Mouse (Mus musculus) brown adipose tissue, adult 24 weeks (tissue): ENCODE results near the gene Syf2. TPM values are rescaled to one million over a fixed set of nuclear protein-coding genes. Genes with fewer than 3 reads are reported as not detected.
"Not testable (repeated sequence)": the region's sequence is repeated elsewhere in the genome, so short reads cannot be mapped to it uniquely, and the experiment has no call there.

Source experiments
- H3K27ac ChIP-seq: fragments of 200-500 bp; replicated peaks from 2 replicates; pipeline ENCODE4 v1.5.1; 2012; ENCODE audit warnings: low read depth, mild to moderate bottlenecking, low read length
- H3K4me1 ChIP-seq: fragments of 200-500 bp; 2 replicates; pipeline ENCODE4 v1.6.1; 2012; ENCODE audit warnings: low read length, mixed read lengths; ENCODE audit not compliant: control insufficient read depth, insufficient read depth, insufficient read length
- H3K4me3 ChIP-seq: fragments of 200-500 bp; 2 replicates; pipeline ENCODE4 v1.5.1; 2012; ENCODE audit warnings: low read depth, mild to moderate bottlenecking, low read length, moderate library complexity; ENCODE audit not compliant: insufficient read depth
- polyA plus RNA-seq: library from polyadenylated mRNA; stranded (reverse); fragments of >200 nt; gene quantifications from 2 replicates; pipeline ENCODE4 v1.2.4, GENCODE M21; 2012; ENCODE audit not compliant: missing spikeins, insufficient read depth, insufficient read length

Gene Syf2
- polyA plus RNA-seq = 71.8 and 75.9 TPM in 2 replicates

GRCm38 (mm10) chr4:134930684-134931481 is at the start of gene Syf2:
Gene Syf2, plus strand, starts transcription at chr4:134930898.
- Histone ChIP-seq H3K27ac (peak within 1 kb of the TSS; percentile 65), H3K4me1 (0 out of 2 replicates have a peak, but pooled peaks cover 2% of the 10 kb centered on the region)

GRCm38 (mm10) chr4:134883266-134883665 is 47.4 kb upstream of the Syf2 start:
- Histone ChIP-seq H3K27ac (no peak overlapping the region), H3K4me3 (no peak overlapping the region), H3K4me1 (no peaks in the 10 kb centered on the region; the same call in 1 of the 2 replicates)

More at GRCm38 (mm10) chr4:134930684-134931481, at the start of gene Syf2:
- H3K4me3 ChIP-seq = peak within 1 kb of the TSS; percentile 84

DNA sequence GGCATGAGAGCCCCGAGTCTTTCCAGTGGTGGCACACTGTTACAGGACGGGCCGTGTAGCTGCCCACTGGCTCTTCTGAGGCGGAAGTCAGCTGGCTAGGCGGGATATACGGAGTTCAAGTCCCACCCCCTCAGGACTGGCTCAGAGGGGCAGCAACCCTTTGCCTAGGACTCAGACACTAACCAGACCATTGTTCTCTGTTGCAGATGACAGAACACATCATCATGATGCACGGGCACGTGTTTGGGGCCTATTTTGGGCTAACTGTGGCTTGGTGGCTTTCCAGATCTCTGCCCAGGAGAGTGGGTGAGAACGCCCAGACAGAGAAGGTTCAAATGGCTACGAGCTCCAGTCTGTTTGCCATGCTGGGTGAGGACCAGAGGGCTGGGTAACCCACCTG is 46.9 kb upstream of the Syf2 start:
- H3K27ac ChIP-seq = no peak overlapping the region
- no peaks in the 10 kb centered on the region; the same call in 1 of the 2 replicates for H3K4me1 ChIP-seq
- no peak overlapping the region for H3K4me3 ChIP-seq

GRCm38 (mm10) chr4:134884364-134884763 is 46.3 kb upstream of the Syf2 start:
- Histone ChIP-seq H3K4me3 (no peak overlapping the region), H3K4me1 (no peaks in the 10 kb centered on the region; the same call in 1 of the 2 replicates), H3K27ac (no peak overlapping the region)

DNA sequence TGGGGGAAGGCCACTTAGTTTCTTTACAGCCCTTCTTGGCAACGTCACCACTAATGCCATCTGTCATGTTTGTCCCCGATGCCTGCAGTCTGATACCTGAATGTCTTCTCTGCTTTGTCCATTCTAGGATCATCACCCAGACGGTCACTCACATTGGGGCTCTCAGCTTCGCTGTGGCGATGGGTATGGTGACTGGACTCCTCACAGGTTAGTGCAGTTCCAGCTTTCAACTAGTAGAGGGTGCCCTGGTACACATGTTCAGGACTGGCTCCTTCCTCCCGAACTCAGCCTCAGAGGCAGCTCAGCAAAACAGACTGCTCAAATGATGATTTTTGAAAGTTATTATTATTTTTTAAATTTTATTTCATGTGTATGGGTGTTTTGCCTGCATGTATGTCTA is 38.6 kb upstream of the Syf2 start:
- H3K4me1 ChIP-seq = no peaks in the 10 kb centered on the region
- no peak overlapping the region for H3K4me3 ChIP-seq
- H3K27ac ChIP-seq = no peak overlapping the region

- Histone ChIP-seq H3K4me3 (no peak overlapping the region), H3K27ac (no peak overlapping the region), H3K4me1 (no peaks in the 10 kb centered on the region)
Measured at GRCm38 (mm10) chr4:134897256-134897655, 33.4 kb upstream of the Syf2 start.

DNA sequence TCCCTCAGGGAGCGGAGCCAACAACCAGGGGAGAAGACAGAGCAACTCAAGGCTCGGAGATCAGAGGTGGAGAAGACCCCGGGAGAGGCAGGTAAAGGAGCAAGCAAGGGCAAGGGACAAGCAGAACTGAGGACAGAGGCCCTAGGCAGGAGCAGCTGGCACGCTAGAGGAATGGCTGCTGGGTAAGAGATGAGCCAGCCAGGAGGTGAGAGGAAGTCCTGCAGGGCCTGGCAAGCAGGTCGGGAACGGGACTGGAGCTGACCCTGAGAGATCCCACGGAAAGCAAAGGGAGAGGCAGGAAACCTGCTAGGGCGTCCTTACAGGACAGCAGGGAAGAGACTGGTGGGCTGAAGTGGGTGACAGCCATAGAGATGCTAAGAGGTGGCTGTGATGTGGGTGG is 29.6 kb upstream of the Syf2 start:
- no peak overlapping the region for H3K4me3 ChIP-seq
- no peaks in the 10 kb centered on the region for H3K4me1 ChIP-seq
- H3K27ac ChIP-seq = no peak overlapping the region

GRCm38 (mm10) chr4:134903046-134903445 is 27.7 kb upstream of the Syf2 start:
- Histone ChIP-seq H3K4me1 (no peaks in the 10 kb centered on the region), H3K27ac (no peak overlapping the region), H3K4me3 (no peak overlapping the region)

DNA sequence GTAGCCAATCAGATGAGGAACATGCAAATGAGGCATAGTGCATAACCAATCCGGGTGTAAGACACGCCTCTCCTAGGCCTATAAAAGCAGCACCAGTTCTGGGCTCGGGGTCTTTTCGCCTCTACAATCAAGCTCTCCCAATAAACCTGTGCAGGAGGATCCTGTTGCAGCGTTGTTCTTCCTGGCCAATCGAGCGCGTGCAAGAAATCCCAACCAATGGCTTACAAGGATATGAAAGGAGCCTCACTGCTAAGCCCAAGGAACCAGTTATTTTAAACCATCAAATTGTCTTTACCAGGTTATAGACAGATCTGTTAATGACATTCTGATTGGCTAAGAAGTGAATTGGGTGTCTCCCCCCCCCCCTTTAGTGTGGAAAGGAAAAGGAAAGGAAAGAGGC is 19.3 kb upstream of the Syf2 start:
- not testable (repeated sequence) for H3K27ac ChIP-seq

GRCm38 (mm10) chr4:134913413-134913812 is 17.3 kb upstream of the Syf2 start:
- Histone ChIP-seq H3K4me1 (no peaks in the 10 kb centered on the region; the same call in 1 of the 2 replicates), H3K27ac (no peak overlapping the region)

More for the DNA sequence above, 19.3 kb upstream of the Syf2 start:
- not testable (repeated sequence) for H3K4me1 ChIP-seq, H3K4me3 ChIP-seq

GRCm38 (mm10) chr4:134914122-134914863 is 16.4 kb upstream of the Syf2 start:
- H3K4me1 ChIP-seq = no peaks in the 10 kb centered on the region; the same call in none of the 2 replicates
- peak overlapping the region; percentile 77 for H3K27ac ChIP-seq
- H3K4me3 ChIP-seq = peak overlapping the region; percentile 93

More at GRCm38 (mm10) chr4:134913413-134913812, 17.3 kb upstream of the Syf2 start:
- H3K4me3 ChIP-seq = no peak overlapping the region

- Histone ChIP-seq H3K4me3 (peak within 1 kb of the TSS; percentile 93), H3K4me1 (no peaks in the 10 kb centered on the region; the same call in none of the 2 replicates)
Measured at GRCm38 (mm10) chr4:134914864-134915209, 15.9 kb upstream of the Syf2 start, which contains the start of gene Tmem50a. Gene Tmem50a, minus strand, starts transcription at chr4:134915024.

GRCm38 (mm10) chr4:134915223-134916050 is 15.3 kb upstream of the Syf2 start:
- peak overlapping the region; percentile 31 for H3K27ac ChIP-seq
- H3K4me1 ChIP-seq = no peaks in the 10 kb centered on the region; the same call in none of the 2 replicates
- H3K4me3 ChIP-seq = peak overlapping the region; percentile 93

More at GRCm38 (mm10) chr4:134914864-134915209, 15.9 kb upstream of the Syf2 start, which contains the start of gene Tmem50a:
- peak within 1 kb of the TSS; percentile 77 for H3K27ac ChIP-seq

DNA sequence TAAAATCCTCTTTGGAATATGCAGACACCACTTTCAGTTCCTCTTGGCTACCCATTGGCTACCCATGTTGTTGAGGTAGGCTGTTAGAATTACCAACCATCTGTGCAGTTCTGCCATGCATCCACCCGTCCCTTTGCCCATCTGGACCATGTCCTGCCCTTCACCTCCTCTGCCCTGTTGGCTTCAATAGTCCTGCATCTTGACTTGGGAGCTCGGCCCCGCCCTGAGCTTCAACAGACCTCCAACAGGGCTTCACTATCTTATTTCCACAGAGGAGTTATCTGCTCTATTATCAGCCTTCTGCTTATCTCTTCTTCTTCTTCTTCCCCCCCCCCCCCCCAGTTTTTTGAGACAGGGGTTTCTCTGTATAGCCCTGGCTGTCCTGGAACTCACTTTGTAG is 13.5 kb upstream of the Syf2 start:
- no peak overlapping the region for H3K4me3 ChIP-seq
- no peak overlapping the region for H3K27ac ChIP-seq
- no peaks in the 10 kb centered on the region; the same call in none of the 2 replicates for H3K4me1 ChIP-seq
